Mouse (Mus musculus): ENCODE measurements around the gene Treml4. TPM values are rescaled to one million over a fixed set of nuclear protein-coding genes. Genes with fewer than 3 reads are reported as not detected.

Treml4 gene
- not detected for polyA plus RNA-seq (2017; shearing (Covaris generic))

DNA sequence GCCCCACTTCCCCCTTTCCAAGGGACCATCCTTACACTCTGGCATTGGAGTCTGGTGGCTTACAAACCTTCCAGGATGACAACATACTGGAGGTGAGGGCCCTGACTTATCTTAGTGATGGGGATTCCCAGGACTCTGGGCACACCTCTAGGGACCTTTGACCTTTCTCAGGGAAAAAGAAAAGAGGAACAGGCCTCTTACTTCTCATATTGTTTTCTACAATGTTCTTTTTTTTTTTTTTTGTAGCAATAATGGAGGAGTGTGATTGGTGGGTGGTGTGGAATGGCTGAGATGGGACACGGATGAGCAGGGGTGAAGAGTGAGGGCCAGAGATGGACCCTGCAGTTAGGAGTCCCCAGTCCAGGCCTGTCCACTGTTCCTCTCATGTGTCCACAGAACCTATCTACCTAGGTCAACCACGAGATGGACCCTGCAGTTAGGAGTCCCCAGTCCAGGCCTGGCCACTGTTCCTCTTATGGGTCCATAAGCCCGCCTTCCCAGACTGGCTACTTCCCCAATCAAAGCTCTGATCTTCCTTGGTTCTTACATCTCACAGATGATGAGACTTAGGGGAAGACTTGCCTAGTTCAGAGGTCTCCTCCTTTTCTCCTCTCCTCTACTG, at the start of gene Treml4:
Gene Treml4 (plus strand): TSS at position 555 of the 622 bp plus-strand sequence.

GRCm38 (mm10) chr17:48232518-48232917, 31.6 kb upstream of the Treml4 start, which contains the start of gene Trem1:
TSS of gene Trem1 (plus strand) at chr17:48232768.

DNA sequence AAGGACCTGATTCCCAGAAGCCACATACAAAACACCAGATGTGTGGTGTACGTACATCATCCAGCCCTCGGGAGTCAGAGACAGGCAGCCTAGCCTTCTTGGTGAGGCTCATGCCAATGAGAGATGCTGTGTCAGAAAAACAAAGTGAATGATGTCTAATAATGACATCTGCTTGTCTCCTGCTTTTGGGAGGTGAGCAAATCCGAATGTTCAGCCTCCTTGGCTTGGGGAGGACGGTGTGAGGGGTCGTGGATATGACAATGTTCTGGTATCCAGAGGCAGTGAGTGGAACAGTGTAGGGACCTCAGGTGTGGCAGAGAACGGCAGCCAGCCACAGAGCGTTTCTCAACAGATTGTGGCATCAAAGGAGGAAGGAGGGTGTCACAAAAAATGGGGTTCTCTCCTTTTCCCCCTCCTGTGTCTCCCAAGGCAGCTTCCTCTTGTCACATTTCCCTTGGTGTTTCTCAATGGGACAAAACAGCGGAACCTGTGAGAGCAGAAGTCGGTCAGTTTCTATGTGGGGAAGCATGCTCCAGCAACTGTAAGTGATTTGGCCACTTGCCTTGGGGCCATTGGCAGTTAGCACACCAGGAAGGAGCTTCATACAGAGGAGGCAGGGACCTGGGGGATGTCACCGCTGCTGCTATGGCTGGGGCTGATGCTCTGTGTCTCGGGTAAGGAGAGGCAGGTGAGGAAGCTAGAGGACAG, 16.7 kb upstream of the Treml4 start, which contains the start of gene Trem3:
Gene Trem3 (plus strand): TSS at position 557 of the 708 bp plus-strand sequence.

DNA sequence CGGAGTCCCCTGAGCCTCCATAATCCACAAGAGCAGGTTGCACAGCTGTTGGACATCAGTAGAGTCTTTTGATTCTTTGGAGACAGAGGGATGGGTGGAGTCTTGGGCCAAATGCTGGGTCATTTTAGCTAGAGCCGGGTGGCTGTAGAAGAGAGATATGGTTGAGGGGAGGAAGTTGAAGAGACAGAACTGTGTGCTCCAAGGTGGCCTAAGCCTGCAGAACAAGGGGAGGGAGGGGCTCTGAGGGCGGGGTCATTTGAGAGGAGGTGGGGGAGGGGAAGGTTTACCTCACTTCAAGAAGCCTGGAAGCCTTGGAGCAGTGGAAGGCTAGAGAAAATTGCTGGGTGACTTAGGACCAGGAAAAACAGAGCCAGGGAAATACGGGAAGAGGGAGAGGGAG, 35.1 kb downstream of the Treml4 start, which contains the start of gene Treml2:
Gene Treml2 (plus strand): TSS at position 296 of the 400 bp plus-strand sequence.

GRCm38 (mm10) chr17:48315905-48316579, 51.9 kb downstream of the Treml4 start, which contains the start of gene B430306N03Rik:
TSS of gene B430306N03Rik (plus strand) at chr17:48316141.

Other genes starting within 250 kb of the Treml4 start
- not detected for gene 1700122O11Rik, start 226.0 kb upstream of the Treml4 start, polyA plus RNA-seq (2017; shearing (Covaris generic))
- gene 1700067P10Rik, start 175.0 kb upstream of the Treml4 start, polyA plus RNA-seq (2017; shearing (Covaris generic)) = not detected
- not detected for gene 9830107B12Rik, start 118.0 kb upstream of the Treml4 start, polyA plus RNA-seq (2017; shearing (Covaris generic))
- gene A530064D06Rik, start 97.0 kb upstream of the Treml4 start, polyA plus RNA-seq (2017; shearing (Covaris generic)) = 0.14 TPM
- gene Trem1, start 31.5 kb upstream of the Treml4 start, polyA plus RNA-seq (2017; shearing (Covaris generic)) = not detected
- gene Trem3, start 16.5 kb upstream of the Treml4 start, polyA plus RNA-seq (2017; shearing (Covaris generic)) = not detected
- 1.3 TPM for gene Treml2, start 35.2 kb downstream of the Treml4 start, polyA plus RNA-seq (2017; shearing (Covaris generic))
- gene B430306N03Rik, start 51.8 kb downstream of the Treml4 start, polyA plus RNA-seq (2017; shearing (Covaris generic)) = 0.30 TPM
- gene Trem2, start 82.1 kb downstream of the Treml4 start, polyA plus RNA-seq (2017; shearing (Covaris generic)) = not detected
- gene Treml1, start 95.6 kb downstream of the Treml4 start, polyA plus RNA-seq (2017; shearing (Covaris generic)) = not detected
- gene Nfya, start 145.6 kb downstream of the Treml4 start, polyA plus RNA-seq (2017; shearing (Covaris generic)) = 12.1 TPM
- gene Oard1, start 145.7 kb downstream of the Treml4 start, polyA plus RNA-seq (2017; shearing (Covaris generic)) = 48.0 TPM
- gene Apobec2, start 168.6 kb downstream of the Treml4 start, polyA plus RNA-seq (2017; shearing (Covaris generic)) = 9.5 TPM
- gene Tspo2, start 187.2 kb downstream of the Treml4 start, polyA plus RNA-seq (2017; shearing (Covaris generic)) = 0.11 TPM
- gene Unc5cl, start 190.6 kb downstream of the Treml4 start, polyA plus RNA-seq (2017; shearing (Covaris generic)) = 9.5 TPM

All from effector memory CD4-positive, alpha-beta T cell, adult 5 months (primary cell).